Mouse (Mus musculus) E14TG2a.4 (cell line): ENCODE results near the gene Ppie.

Source experiments
- H3K27me3 ChIP-seq: 2 replicates; pipeline ENCODE4 v1.6.1; 2014; ENCODE audit warnings: low read length, control low read depth; ENCODE audit not compliant: insufficient read depth
- H3K36me3 ChIP-seq: 2 replicates; pipeline ENCODE4 v1.6.1; 2014; ENCODE audit warnings: low read length, control low read depth; ENCODE audit not compliant: insufficient read depth
- H3K4me1 ChIP-seq: replicated peaks from 2 replicates; pipeline ENCODE4 v1.6.1; 2014; ENCODE audit warnings: low read depth, low read length, control low read depth
- H3K4me3 ChIP-seq: replicated peaks from 2 replicates; pipeline ENCODE4 v1.5.1; 2014; ENCODE audit warnings: mild to moderate bottlenecking, low read length
- H3K9me3 ChIP-seq: 2 replicates; pipeline ENCODE4 v1.6.1; 2014; ENCODE audit warnings: low read length, control low read depth
- CTCF ChIP-seq: conservative IDR thresholded peaks from 2 replicates; pipeline ENCODE4 v1.5.1; 2014; ENCODE audit warnings: low read length
- NANOG ChIP-seq: IDR thresholded peaks from 2 replicates; pipeline ENCODE4 v1.6.1; 2014; ENCODE audit warnings: borderline replicate concordance, low read length, mixed read lengths
- POU5F1 ChIP-seq: IDR thresholded peaks from 2 replicates; pipeline ENCODE4 v1.6.1; 2014; ENCODE audit warnings: low read length, borderline replicate concordance

The Ppie gene

GRCm38 (mm10) chr4:123105451-123105790, 34.3 kb downstream of the Ppie start:
- peak overlapping the region; percentile 84 for H3K4me3 ChIP-seq
- no peaks in the 10 kb centered on the region for H3K9me3 ChIP-seq
- TF ChIP-seq NANOG (no peak), CTCF (no peak), POU5F1 (no peak)
- H3K27me3 ChIP-seq = peaks cover 70% of the 10 kb centered on the region
- no peaks in the 10 kb centered on the region for H3K36me3 ChIP-seq
- peaks cover 8% of the 10 kb centered on the region for H3K4me1 ChIP-seq

DNA sequence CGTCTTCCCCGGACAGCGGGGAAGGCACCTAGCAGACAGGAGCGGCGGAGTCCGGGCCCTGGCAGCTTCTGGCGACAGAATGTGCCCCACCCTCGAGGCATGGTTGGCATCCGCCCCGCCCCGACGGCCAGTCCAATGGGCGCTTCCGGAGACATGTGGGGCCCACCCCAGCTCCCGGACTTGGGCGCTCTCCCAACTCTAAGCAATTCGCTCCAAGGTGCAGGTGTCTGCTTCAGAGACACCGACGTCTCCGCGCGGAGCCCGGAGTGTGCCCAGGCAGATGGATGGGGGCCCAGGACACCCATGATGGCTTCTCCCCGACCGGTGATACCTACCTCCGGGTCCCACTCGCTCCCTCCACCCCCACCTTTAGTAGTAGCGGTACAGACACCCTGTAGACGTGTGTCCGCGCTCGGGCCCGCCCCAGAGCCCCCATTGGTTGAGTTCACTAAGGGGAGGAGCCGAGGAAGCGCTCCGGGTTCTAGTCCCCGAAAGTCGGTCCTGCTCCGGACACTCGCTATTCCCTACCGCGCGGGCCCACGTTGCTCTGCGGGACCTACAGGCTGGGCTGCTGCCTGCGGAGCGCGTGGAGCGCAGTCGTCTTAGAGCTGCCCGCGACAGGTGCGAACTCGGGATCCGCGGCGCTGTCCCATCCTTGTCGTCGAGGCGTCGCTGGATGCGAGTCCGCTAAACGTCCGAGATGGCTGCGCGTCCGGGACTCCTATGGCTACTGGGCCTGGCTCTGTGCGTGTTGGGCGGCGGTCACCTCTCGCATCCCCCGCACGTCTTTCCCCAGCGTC, 34.9 kb downstream of the Ppie start, which contains the start of gene Bmp8b:
TSS of gene Bmp8b (plus strand) at position 515 of the 800 bp plus-strand sequence.
- H3K4me1 ChIP-seq = peaks cover 8% of the 10 kb centered on the region
- TF ChIP-seq POU5F1 (no peak), NANOG (no peak)
- H3K4me3 ChIP-seq = peak within 1 kb of the TSS; percentile 84
- peaks cover 70% of the 10 kb centered on the region for H3K27me3 ChIP-seq
- no peaks in the 10 kb centered on the region for H3K36me3 ChIP-seq
- H3K9me3 ChIP-seq = no peaks in the 10 kb centered on the region

GRCm38 (mm10) chr4:123093869-123094268, 45.9 kb downstream of the Ppie start:
- Histone ChIP-seq H3K4me1 (peaks cover 12% of the 10 kb centered on the region), H3K4me3 (no peak overlapping the region), H3K9me3 (no peaks in the 10 kb centered on the region), H3K27me3 (peaks cover 5% of the 10 kb centered on the region), H3K36me3 (no peaks in the 10 kb centered on the region)
- TF ChIP-seq CTCF (no peak), POU5F1 (no peak), NANOG (no peak)

GRCm38 (mm10) chr4:123093064-123093776, 46.5 kb downstream of the Ppie start:
- Histone ChIP-seq H3K9me3 (no peaks in the 10 kb centered on the region), H3K36me3 (no peaks in the 10 kb centered on the region)
- no peak for TF ChIP-seq NANOG
- no peak for TF ChIP-seq POU5F1
- TF ChIP-seq CTCF = no peak

GRCm38 (mm10) chr4:123092621-123093020, 47.1 kb downstream of the Ppie start:
- Histone ChIP-seq H3K27me3 (peaks cover 5% of the 10 kb centered on the region), H3K4me1 (peaks cover 12% of the 10 kb centered on the region), H3K36me3 (no peaks in the 10 kb centered on the region), H3K9me3 (no peaks in the 10 kb centered on the region), H3K4me3 (no peak overlapping the region)
- TF ChIP-seq POU5F1 (no peak), CTCF (no peak), NANOG (no peak)

More at GRCm38 (mm10) chr4:123093064-123093776, 46.5 kb downstream of the Ppie start:
- H3K4me1 ChIP-seq = peaks cover 12% of the 10 kb centered on the region
- H3K4me3 ChIP-seq = peak overlapping the region; percentile 30; the same call in 1 of the 2 replicates
- H3K27me3 ChIP-seq = peaks cover 5% of the 10 kb centered on the region

DNA sequence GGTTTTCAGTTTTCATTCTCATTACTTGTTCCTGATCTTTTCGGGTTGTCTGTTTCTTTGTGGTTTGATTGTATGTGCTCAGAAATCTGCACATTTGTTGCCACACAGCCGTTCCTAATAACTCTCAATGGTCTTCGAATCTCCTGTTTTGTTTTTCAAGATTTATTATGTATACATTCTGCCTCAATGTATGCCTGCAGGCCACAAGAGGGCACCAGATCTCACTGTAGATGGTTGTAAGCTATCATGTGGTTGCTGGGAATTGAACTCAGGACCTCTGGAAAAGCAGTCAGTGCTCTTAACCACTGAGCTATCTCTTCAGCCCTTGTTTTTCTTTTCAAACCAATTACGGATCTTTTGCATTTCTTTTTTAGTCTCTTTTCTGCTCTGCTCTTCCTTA, 53.4 kb downstream of the Ppie start:
- H3K27me3 ChIP-seq = peaks cover 9% of the 10 kb centered on the region
- no peaks in the 10 kb centered on the region for H3K9me3 ChIP-seq
- no peak overlapping the region for H3K4me3 ChIP-seq
- no peaks in the 10 kb centered on the region for H3K36me3 ChIP-seq
- TF ChIP-seq NANOG (no peak), CTCF (peak; percentile 40)
- H3K4me1 ChIP-seq = peaks cover 6% of the 10 kb centered on the region

DNA sequence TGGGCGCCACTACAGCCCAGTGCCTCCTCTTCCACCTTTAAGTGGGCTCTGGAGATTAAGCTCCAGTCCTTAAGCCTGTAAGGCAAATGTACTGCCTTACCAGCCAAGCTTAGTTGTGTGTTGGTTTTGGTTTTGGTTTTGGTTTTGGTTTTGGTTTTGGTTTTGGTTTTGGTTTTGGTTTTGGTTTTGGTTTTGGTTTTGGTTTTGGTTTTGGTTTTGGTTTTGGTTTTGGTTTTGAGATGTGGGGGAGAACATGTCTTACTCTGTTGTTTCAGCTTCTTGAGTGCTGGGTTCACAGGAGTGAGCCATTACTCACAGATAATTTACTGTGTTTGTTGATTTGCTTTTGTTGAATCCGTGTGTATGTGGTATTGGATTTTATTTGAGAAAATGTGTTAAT, 54.5 kb downstream of the Ppie start:
- Histone ChIP-seq H3K27me3 (peaks cover 17% of the 10 kb centered on the region), H3K4me1 (peaks cover 6% of the 10 kb centered on the region), H3K36me3 (no peaks in the 10 kb centered on the region), H3K9me3 (no peaks in the 10 kb centered on the region), H3K4me3 (no peak overlapping the region)
- TF ChIP-seq NANOG (no peak), POU5F1 (no peak), CTCF (no peak)

DNA sequence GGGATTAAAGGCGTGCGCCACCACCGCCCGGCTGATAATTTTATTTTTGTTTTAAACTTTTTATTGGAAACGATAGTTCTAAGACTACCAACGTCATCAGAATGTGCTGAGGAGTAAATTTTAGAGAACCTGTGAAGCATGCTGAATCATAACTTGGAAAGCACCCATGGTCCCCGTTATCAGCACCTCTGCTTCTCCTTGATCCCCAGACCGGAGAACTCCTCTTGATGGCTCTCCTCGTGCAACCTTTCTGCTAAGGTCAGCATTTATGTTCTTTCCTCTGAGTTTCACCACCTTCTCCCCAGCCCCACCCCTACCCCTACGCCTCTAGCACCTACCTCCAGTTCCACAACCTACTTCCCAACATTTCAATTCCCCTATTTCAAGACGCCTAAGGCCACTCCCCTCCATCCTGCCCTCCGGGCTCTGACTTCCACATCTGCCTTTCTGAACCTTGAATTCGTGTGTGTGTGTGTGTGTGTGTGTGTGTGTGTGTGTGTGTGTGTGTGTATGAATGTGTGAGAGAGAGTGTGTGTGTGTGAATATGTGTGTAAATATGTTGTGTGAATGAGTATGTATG, 56.3 kb downstream of the Ppie start:
- Histone ChIP-seq H3K36me3 (no peaks in the 10 kb centered on the region), H3K9me3 (no peaks in the 10 kb centered on the region), H3K4me3 (no peak overlapping the region), H3K4me1 (peaks cover 6% of the 10 kb centered on the region), H3K27me3 (peaks cover 27% of the 10 kb centered on the region)
- no peak for TF ChIP-seq NANOG
- TF ChIP-seq CTCF = no peak
- no peak for TF ChIP-seq POU5F1
